Mouse (Mus musculus): ENCODE data around the gene Kctd7. TPM values are rescaled to one million over a fixed set of nuclear protein-coding genes. Genes with fewer than 3 reads are reported as not detected.

The Kctd7 gene
- polyA plus RNA-seq, 1 experiment from 2014 or later: 1.4 TPM

GRCm38 (mm10) chr5:130165213-130165612 is 20.6 kb downstream of the Kctd7 start:
- no peak overlapping the region for H3K27ac ChIP-seq
- no peak overlapping the region for H3K4me3 ChIP-seq (ENCODE audit: inconsistent target)
- H3K36me3 ChIP-seq (ENCODE audit: inconsistent target): no peaks in the 10 kb centered on the region
- WGBS (ENCODE audit: missing documents): 91% methylated on average over 4 of the region's 4 CpGs
- H3K79me2 ChIP-seq (ENCODE audit: inconsistent target): no peaks in the 10 kb centered on the region

- WGBS (ENCODE audit: missing documents): 77% methylated on average over 6 of the region's 6 CpGs
- H3K36me3 ChIP-seq (ENCODE audit: inconsistent target): no peaks in the 10 kb centered on the region
- H3K79me2 ChIP-seq (ENCODE audit: inconsistent target): peaks cover 19% of the 10 kb centered on the region
- no peak overlapping the region for H3K4me3 ChIP-seq (ENCODE audit: inconsistent target)
- H3K27ac ChIP-seq: no peak overlapping the region
Observed at GRCm38 (mm10) chr5:130169109-130169508, 24.4 kb downstream of the Kctd7 start.

GRCm38 (mm10) chr5:130170666-130171422 is 26.2 kb downstream of the Kctd7 start:
- WGBS (ENCODE audit: missing documents): 22% methylated on average over 6 of the region's 6 CpGs
- H3K79me2 ChIP-seq (ENCODE audit: inconsistent target): peaks cover 37% of the 10 kb centered on the region
- peak overlapping the region; percentile 84 for H3K27ac ChIP-seq
- peak overlapping the region; percentile 50 for H3K4me3 ChIP-seq (ENCODE audit: inconsistent target)
- no peaks in the 10 kb centered on the region for H3K36me3 ChIP-seq (ENCODE audit: inconsistent target)

DNA sequence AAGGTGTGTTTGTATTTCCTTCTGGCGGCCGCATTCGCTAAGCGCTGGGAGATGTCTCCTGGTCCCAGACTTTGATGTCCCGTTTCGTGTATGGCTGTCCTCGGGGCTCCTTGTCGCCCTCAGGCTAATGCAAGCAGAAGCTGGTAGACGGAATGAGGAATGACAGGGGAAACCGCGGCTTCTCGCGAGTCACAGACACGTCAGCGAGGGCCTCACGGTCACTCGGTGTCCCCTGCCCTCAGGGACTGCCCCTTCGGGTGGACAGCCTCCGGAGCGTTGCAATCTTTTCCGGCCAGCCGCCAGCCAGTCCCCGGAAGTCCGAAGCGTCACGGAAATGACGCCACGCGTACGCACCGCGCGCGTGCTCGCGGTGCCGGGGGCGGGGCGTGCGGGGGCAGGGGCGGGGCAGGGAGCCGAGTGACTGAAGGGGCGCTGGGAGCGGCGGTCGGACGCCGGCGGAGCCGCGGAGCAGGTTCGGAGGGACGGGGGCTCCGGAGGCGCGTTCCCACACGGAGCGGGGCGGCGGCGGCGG is 26.8 kb downstream of the Kctd7 start, which contains the start of gene Rabgef1:
Rabgef1 (plus strand) TSS at position 376 of the 532 bp plus-strand sequence.
- peak within 1 kb of the TSS; percentile 84 for H3K27ac ChIP-seq
- peaks cover 43% of the 10 kb centered on the region for H3K79me2 ChIP-seq (ENCODE audit: inconsistent target)
- H3K36me3 ChIP-seq (ENCODE audit: inconsistent target): no peaks in the 10 kb centered on the region
- WGBS (ENCODE audit: missing documents): under 1% methylated on average over 38 of the region's 62 CpGs
- peak within 1 kb of the TSS; percentile 65 for H3K4me3 ChIP-seq (ENCODE audit: inconsistent target)

DNA sequence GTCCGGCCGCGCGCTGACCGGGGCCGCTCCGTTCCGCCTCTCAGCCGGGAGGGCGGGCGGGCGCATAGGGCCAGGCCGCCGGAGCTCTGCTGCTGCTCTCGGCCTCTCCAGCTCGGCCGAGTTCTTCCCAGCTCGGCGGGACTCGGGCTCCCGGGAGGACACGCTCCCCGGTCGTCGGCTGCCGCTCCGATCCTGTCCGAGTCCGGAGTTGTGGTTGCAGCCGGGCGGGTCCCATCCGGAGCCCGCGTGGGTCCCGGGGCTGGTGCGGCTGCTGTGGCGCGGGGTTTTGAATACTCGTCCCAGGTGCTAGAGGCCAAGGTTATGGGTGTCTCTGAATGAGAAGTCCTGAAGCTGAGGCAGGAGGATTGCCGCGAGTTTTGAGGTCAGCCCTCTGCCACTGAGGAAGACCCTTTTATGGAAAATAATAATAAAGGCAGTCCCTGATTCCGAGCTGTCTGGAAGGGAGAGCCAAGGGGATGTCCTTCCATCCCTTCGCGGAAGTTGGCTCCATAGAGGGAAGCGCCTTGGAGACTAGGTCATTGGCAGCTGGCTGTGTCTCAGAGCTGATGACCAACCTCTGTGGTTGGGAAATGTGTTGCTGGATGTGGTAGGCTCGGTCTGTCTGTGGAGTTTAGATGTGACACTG is 27.4 kb downstream of the Kctd7 start:
- H3K79me2 ChIP-seq (ENCODE audit: inconsistent target): peaks cover 49% of the 10 kb centered on the region
- WGBS (ENCODE audit: missing documents): under 1% methylated on average over 25 of the region's 46 CpGs
- H3K4me3 ChIP-seq (ENCODE audit: inconsistent target): peak overlapping the region; percentile 65
- peak overlapping the region; percentile 38 for H3K27ac ChIP-seq
- no peaks in the 10 kb centered on the region for H3K36me3 ChIP-seq (ENCODE audit: inconsistent target)

DNA sequence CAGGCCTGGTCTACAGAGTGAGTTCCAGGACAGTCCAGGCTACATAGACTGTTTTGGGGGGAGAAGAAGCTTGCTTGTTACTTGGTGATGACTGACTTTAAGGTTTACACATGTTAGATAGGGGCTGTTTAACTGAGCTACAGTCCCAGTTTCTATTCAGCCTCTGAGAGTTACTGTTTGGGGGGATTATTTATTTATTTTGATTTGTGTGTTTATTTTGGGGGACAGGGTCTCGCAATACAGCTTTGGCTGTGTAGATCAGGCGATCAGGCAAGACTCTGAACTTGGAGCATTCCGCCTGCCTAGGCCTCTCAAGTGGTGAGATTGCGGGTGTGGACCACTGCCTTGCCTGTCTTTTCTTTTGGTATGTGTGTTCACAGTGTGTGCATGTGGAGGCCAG is 28.4 kb downstream of the Kctd7 start:
- Histone ChIP-seq H3K79me2 (ENCODE audit: inconsistent target) (peaks cover 59% of the 10 kb centered on the region), H3K36me3 (ENCODE audit: inconsistent target) (no peaks in the 10 kb centered on the region), H3K27ac (0 out of 2 replicates have a peak overlapping the region, but pooled peaks have one; percentile 38), H3K4me3 (ENCODE audit: inconsistent target) (no peak overlapping the region)
- WGBS (ENCODE audit: missing documents): 93% methylated on average over 4 of the region's 4 CpGs

DNA sequence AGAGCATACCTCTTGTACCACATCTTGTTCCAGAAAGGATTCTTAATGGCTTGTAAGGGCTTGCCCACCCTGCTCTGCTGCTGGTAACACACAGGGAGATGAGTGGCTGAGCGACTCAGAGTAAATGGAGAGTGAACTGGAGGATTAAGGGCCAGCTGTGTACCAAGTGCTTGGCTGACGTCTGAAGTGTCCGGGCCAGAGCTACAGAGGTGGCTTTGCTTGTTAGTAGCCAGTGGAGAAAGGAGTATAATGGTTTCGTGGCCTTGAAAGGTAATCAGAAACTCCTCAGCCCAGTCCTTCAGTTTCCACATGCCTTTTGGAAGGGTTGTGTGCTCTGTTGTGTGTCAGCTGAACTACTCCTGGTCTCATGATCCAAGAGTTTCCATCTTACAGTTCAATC is 33.2 kb downstream of the Kctd7 start:
- Histone ChIP-seq H3K27ac (no peak overlapping the region), H3K36me3 (ENCODE audit: inconsistent target) (no peaks in the 10 kb centered on the region), H3K79me2 (ENCODE audit: inconsistent target) (peaks cover 100% of the 10 kb centered on the region), H3K4me3 (ENCODE audit: inconsistent target) (no peak overlapping the region)
- WGBS (ENCODE audit: missing documents): 96% methylated on average over 4 of the region's 4 CpGs

DNA sequence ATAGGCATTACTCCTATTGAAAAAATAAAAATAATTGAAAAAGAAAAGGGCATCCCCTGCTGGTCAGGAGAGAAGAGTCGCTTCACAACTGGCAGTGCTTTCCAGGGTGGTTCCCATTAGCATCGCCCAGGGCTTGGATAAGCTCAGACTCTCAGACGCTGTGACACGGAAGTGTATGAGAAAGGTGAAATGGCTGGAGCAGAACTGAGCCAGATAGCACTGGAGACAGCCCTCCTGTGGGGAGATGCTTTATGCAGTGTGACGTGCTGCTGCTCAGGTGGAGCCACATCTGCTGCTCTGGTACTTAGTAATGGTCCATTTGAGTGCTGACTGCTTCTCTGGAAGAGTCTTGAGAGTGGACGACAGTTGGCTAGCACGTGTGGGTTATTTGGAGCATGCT is 35.7 kb downstream of the Kctd7 start:
- H3K36me3 ChIP-seq (ENCODE audit: inconsistent target): no peaks in the 10 kb centered on the region
- H3K79me2 ChIP-seq (ENCODE audit: inconsistent target): peaks cover 100% of the 10 kb centered on the region
- H3K27ac ChIP-seq: no peak overlapping the region
- 88% methylated on average over 7 of the region's 7 CpGs for WGBS (ENCODE audit: missing documents)
- H3K4me3 ChIP-seq (ENCODE audit: inconsistent target): no peak overlapping the region

DNA sequence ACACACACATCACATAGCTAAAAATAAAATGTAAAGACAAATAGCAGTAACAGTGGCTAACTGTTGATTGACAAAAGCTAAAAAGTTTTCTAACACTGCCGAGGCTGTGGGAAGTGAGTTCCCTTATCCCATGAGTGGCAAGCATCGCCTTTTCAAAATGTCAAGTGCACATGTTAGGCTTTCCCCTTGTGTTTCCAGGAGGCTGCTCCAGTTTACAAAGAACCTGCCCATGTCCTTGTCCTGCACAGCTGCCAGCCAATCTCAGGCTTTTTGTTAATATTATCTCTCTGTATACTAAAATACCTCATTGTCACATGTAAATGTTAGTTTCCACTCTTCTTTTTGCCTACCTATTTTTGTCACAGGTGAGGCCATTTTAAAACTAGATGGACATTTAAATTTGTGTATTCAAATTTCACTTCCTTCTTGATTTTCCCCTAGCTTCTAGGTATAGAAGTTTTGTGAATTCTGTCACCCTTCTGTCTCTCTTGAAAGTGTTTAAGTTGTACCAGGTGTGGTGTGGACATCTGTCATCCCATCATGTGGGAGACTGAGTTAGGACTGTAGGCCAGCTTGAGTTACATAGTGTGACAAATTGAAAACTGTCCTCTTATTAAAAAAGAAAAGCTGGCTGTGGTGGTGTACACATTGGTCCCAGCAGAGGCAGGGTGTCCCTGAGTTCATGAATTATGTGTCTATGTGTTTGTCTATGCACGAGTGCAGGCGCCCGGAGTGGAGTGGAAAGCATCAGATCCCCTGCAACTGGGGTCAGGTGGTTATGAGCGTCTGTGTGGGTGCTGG is 37.3 kb downstream of the Kctd7 start:
- 90% methylated on average over 6 of the region's 6 CpGs for WGBS (ENCODE audit: missing documents)
- H3K4me3 ChIP-seq (ENCODE audit: inconsistent target): no peak overlapping the region
- no peak overlapping the region for H3K27ac ChIP-seq
- no peaks in the 10 kb centered on the region for H3K36me3 ChIP-seq (ENCODE audit: inconsistent target)
- H3K79me2 ChIP-seq (ENCODE audit: inconsistent target): peaks cover 100% of the 10 kb centered on the region

GRCm38 (mm10) chr5:130182541-130182821 is 37.8 kb downstream of the Kctd7 start:
- H3K27ac ChIP-seq: no peak overlapping the region
- 100% methylated on average over 3 of the region's 3 CpGs for WGBS (ENCODE audit: missing documents)
- H3K79me2 ChIP-seq (ENCODE audit: inconsistent target): peaks cover 100% of the 10 kb centered on the region
- no peak overlapping the region for H3K4me3 ChIP-seq (ENCODE audit: inconsistent target)
- peaks cover 3% of the 10 kb centered on the region; the same call in 1 of the 2 replicates for H3K36me3 ChIP-seq (ENCODE audit: inconsistent target)

DNA sequence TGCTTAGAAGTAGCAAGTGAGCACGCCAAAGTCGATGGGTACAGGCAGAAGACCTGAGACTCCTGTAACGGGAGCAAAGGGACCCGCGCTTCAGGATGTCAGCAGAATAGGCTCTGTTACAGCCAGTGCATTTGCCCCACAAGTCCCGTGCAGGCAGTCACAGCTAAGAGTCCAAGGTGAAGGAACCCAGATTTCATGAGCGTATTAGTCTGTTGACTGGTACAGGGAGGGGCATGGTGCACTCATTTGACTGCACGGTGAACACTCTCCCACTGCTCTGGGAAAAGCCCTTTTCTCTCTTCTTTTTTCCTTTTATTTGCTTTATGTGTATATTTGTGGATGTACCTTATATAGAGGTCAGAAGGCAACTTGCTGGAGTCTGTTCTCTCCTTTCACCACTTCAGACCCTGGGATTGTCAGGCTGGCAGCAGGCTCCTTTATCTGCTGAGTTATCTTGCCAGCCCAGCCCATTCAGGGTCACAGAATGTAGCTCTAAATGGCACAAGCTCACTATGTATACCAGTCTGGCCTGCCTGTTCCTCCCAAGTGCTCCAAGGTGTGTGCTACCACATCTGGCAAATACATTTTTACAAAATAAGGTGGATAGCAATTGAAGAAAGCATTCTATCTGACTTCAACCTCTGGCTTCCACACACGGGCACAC is 39.7 kb downstream of the Kctd7 start:
- 93% methylated on average over 9 of the region's 9 CpGs for WGBS (ENCODE audit: missing documents)
- Histone ChIP-seq H3K79me2 (ENCODE audit: inconsistent target) (peaks cover 85% of the 10 kb centered on the region), H3K4me3 (ENCODE audit: inconsistent target) (no peak overlapping the region), H3K27ac (no peak overlapping the region), H3K36me3 (ENCODE audit: inconsistent target) (peaks cover 9% of the 10 kb centered on the region; the same call in 1 of the 2 replicates)

GRCm38 (mm10) chr5:130185312-130185711 is 40.7 kb downstream of the Kctd7 start:
- 95% methylated on average over 6 of the region's 6 CpGs for whole genome bisulfite sequencing (ENCODE audit: missing documents)
- Histone ChIP-seq H3K79me2 (ENCODE audit: inconsistent target) (peaks cover 75% of the 10 kb centered on the region), H3K4me3 (ENCODE audit: inconsistent target) (no peak overlapping the region), H3K36me3 (ENCODE audit: inconsistent target) (peaks cover 19% of the 10 kb centered on the region), H3K27ac (no peak overlapping the region)

GRCm38 (mm10) chr5:130187383-130187782 is 42.7 kb downstream of the Kctd7 start:
- no peak overlapping the region for H3K4me3 ChIP-seq (ENCODE audit: inconsistent target)
- WGBS (ENCODE audit: missing documents): 94% methylated on average over 6 of the region's 7 CpGs
- no peak overlapping the region for H3K27ac ChIP-seq
- peaks cover 54% of the 10 kb centered on the region for H3K79me2 ChIP-seq (ENCODE audit: inconsistent target)
- peaks cover 36% of the 10 kb centered on the region for H3K36me3 ChIP-seq (ENCODE audit: inconsistent target)

GRCm38 (mm10) chr5:130190909-130191308 is 46.2 kb downstream of the Kctd7 start:
- no peak overlapping the region for H3K27ac ChIP-seq

More at GRCm38 (mm10) chr5:130190909-130191308, 46.2 kb downstream of the Kctd7 start:
- peaks cover 28% of the 10 kb centered on the region for H3K79me2 ChIP-seq (ENCODE audit: inconsistent target)
- 90% methylated on average over 6 of the region's 6 CpGs for WGBS (ENCODE audit: missing documents)
- H3K36me3 ChIP-seq (ENCODE audit: inconsistent target): peaks cover 45% of the 10 kb centered on the region
- no peak overlapping the region for H3K4me3 ChIP-seq (ENCODE audit: inconsistent target)
